Mouse (Mus musculus): ENCODE measurements around the gene Scap.

- TF ChIP-seq CTCF (IDR thresholded peaks at IDR 0.05; ENCODE audit: insufficient read depth, low read length), result no peak
- no peak for TF ChIP-seq POLR2A (IDR thresholded peaks at IDR 0.05; ENCODE audit: borderline replicate concordance, extremely low read depth, low read depth, low read length)
These were observed 39.1 kb upstream of the Scap start for GRCm38 (mm10) chr9:110293873-110294415.

Measured in lung, adult 2 months (tissue).